Mouse (Mus musculus) limb, embryonic 14.5 days (tissue): ENCODE measurements around the gene Tnip2. TPM values are rescaled to one million over a fixed set of nuclear protein-coding genes. Genes with fewer than 3 reads are reported as not detected.

Experiments used
- ATAC-seq: fragments of 200-750 bp; cut with Nextera tagmentation; 2 replicates; pipeline ENCODE4 v1.8.0; 2017; ENCODE audit warnings: low read depth, moderate number of reproducible peaks, moderate TSS enrichment; ENCODE audit not compliant: low FRiP score
- DNase-seq: peaks from one replicate; pipeline ENCODE4 v3.0.0-alpha.2; 2015; ENCODE audit warnings: low spot score
- H3K27ac ChIP-seq: fragments of 300-500 bp; sonication (generic); replicated peaks from 2 replicates; pipeline ENCODE4 v1.5.1; 2014; ENCODE audit warnings: low read depth, mild to moderate bottlenecking, low read length, moderate library complexity, mixed read lengths
- H3K27me3 ChIP-seq: fragments of 300-500 bp; sonication (generic); 2 replicates; pipeline ENCODE4 v1.6.1; 2014; ENCODE audit warnings: low read length, mixed read lengths; ENCODE audit not compliant: control insufficient read depth, insufficient read depth
- H3K36me3 ChIP-seq: fragments of 300-500 bp; sonication (generic); 2 replicates; pipeline ENCODE4 v1.6.1; 2014; ENCODE audit warnings: mild to moderate bottlenecking, low read length, moderate library complexity, mixed read lengths; ENCODE audit not compliant: control insufficient read depth, insufficient read depth
- H3K4me1 ChIP-seq: fragments of 300-500 bp; sonication (generic); 2 replicates; pipeline ENCODE4 v1.6.1; 2014; ENCODE audit warnings: antibody characterized with exemption, low read length, mixed read lengths; ENCODE audit not compliant: control insufficient read depth, insufficient read depth
- H3K4me2 ChIP-seq: fragments of 300-500 bp; sonication (generic); replicated peaks from 2 replicates; pipeline ENCODE4 v1.6.1; 2014; ENCODE audit warnings: low read depth, mild to moderate bottlenecking, low read length, moderate library complexity; ENCODE audit not compliant: severe bottlenecking
- H3K4me3 ChIP-seq: fragments of 300-500 bp; sonication (generic); replicated peaks from 2 replicates; pipeline ENCODE4 v1.5.1; 2014; ENCODE audit warnings: low read length
- H3K9ac ChIP-seq: fragments of 300-500 bp; sonication (generic); 2 replicates; pipeline ENCODE4 v1.6.1; 2014; ENCODE audit warnings: mild to moderate bottlenecking, low read depth, low read length, moderate library complexity; ENCODE audit not compliant: severe bottlenecking
- H3K9me3 ChIP-seq: fragments of 300-500 bp; sonication (generic); 2 replicates; pipeline ENCODE4 v1.6.1; 2016; ENCODE audit warnings: low read length; ENCODE audit not compliant: control insufficient read depth
- POLR2A ChIP-seq: fragments of 200-500 bp; IDR thresholded peaks from 2 replicates; pipeline ENCODE4 v1.8.0; 2012; ENCODE audit warnings: inconsistent platforms, mild to moderate bottlenecking, moderate library complexity, borderline replicate concordance; ENCODE audit not compliant: insufficient read depth, insufficient read length; ENCODE audit errors: extremely low read depth
- WGBS: fragments of 180-500 bp; shearing (Covaris S2); extraction: QIAGEN DNeasy Blood & Tissue Kit; methylation state at CpG from one replicate; pipeline ENCODE4 v1.1.7; 2014; 5-methylcytosine and 5-hydroxymethylcytosine counted together
- polyA plus RNA-seq, 2 experiments: library from polyadenylated mRNA; depleted of rRNA in 1 of 2; stranded (reverse) in 1 of 2; unstranded in 1 of 2; fragments of >200 nt; fragmentation: Nextera tagmentation in 1 of 2; extraction: Ambion mirVana in 1 of 2; gene quantifications; 2 replicates each; pipeline versions ENCODE4 v1.2.1 to v1.2.3; 2012 to 2014

Tnip2 gene
- 17.1 and 23.7 TPM in 2 replicates for polyA plus RNA-seq (2012; rRNA removed)
- polyA plus RNA-seq (2014; fragmentation: Nextera tagmentation; extraction: Ambion mirVana), result 15.8 and 17.1 TPM in 2 replicates

DNA sequence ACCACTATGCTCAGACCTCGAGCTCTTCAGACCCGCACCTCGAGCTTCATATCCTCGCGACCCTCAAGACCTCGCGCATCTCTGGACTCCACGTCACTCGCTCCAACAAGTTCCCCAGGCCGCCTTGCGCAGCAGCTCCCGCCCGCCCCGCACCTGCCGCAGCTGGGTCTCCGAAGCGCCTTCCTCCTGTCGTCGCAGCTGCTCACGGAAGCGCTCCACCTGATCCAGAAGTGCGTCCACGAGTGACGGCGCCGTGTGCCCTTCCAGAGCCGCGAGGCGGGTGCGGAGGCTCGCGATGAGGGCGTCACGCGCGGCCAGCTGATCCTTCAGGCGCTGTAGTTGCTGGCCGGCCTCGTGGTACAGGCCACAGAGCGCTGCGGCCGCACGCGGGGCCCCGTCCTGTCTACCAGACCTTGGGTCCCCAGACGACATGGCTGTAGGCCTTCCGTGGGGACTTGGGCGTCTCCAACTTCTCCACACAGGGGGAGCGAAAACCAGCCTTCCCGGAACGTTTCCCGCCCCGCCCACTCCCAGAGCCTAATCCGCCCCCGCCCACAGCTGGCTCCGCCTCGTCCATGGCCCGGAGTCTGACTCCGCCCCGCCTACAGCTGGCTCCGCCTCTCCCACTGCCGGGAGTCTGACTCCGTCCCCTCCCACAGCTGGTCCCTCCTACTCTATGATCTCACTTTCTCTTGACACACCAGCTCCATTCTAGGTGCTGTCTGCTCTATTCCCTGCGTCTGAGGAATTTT, at the start of gene Tnip2:
Gene Tnip2 (minus strand): TSS at position 526 of the 752 bp plus-strand sequence.
- peak; percentile 99 for ATAC-seq
- H3K36me3 ChIP-seq, result no peaks in the 10 kb centered on the region
- peak within 1 kb of the TSS; percentile 70 for H3K9ac ChIP-seq
- no peaks in the 10 kb centered on the region for H3K9me3 ChIP-seq
- TF ChIP-seq POLR2A, result 0 out of 2 replicates have a peak, but pooled peaks have one; percentile 22
- H3K27me3 ChIP-seq, result no peaks in the 10 kb centered on the region
- H3K4me2 ChIP-seq, result peak within 1 kb of the TSS; percentile 95
- peak within 1 kb of the TSS; percentile 70 for H3K4me3 ChIP-seq
- no peak within 1 kb of the TSS for H3K27ac ChIP-seq
- peaks cover 9% of the 10 kb centered on the region for H3K4me1 ChIP-seq
- under 1% methylated on average over 50 of the region's 64 CpGs for WGBS
- DNase-seq, result peak; percentile 95

DNA sequence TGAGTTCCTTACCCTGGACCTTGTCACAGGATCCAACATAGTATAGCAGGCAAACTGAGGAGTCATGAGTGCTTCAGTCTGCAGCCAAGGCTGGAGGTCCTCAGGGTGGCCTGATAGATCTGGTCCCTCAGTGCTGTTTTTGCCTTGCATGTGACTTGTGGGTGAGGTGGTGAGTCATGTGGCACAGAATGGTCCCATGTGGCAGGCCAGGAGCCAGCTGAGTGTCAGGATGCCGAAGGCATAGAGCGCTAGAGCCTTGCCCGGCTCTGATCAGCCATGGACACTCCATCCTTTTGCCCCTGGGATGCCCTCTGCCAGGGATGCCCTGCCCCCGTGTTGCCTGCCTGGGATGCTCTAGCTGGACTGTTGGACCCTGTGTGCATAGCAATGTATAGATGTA, 38.0 kb upstream of the Tnip2 start:
- H3K4me3 ChIP-seq, result no peak overlapping the region
- no peak overlapping the region for H3K27ac ChIP-seq
- H3K9ac ChIP-seq, result no peak overlapping the region
- H3K4me1 ChIP-seq, result peaks cover 13% of the 10 kb centered on the region
- DNase-seq, result no peak
- whole genome bisulfite sequencing, result 96% methylated on average over 4 of the region's 4 CpGs
- TF ChIP-seq POLR2A, result no peak
- H3K27me3 ChIP-seq, result no peaks in the 10 kb centered on the region
- H3K4me2 ChIP-seq, result no peak overlapping the region
- ATAC-seq, result no peak
- peaks cover 49% of the 10 kb centered on the region for H3K36me3 ChIP-seq
- no peaks in the 10 kb centered on the region for H3K9me3 ChIP-seq

DNA sequence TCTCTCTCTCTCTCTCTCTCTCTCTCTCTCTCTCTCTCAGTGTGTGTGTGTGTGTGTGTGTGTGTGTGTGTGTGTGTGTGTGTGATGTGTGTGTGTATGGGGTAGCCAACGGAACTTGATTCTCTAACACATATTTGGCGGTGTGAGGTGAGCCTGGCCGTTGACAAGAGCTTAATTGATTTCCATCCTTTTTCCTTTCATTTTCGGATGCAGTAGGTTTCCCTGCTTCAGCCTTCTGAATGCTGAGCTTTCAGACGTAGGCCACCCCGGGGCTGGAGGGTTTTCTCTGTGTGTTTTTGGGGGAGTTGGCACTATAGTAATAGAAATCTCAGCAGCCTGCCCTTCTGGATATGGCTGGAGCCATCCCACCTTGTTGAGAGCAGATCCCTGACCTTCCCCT, 36.5 kb upstream of the Tnip2 start:
- Histone ChIP-seq H3K9ac (peak overlapping the region; percentile 98), H3K4me2 (peak overlapping the region; percentile 64), H3K4me1 (peaks cover 13% of the 10 kb centered on the region), H3K27me3 (no peaks in the 10 kb centered on the region), H3K27ac (peak overlapping the region; percentile 67; the same call in 1 of the 2 replicates), H3K4me3 (peak overlapping the region; percentile 89), H3K36me3 (peaks cover 33% of the 10 kb centered on the region), H3K9me3 (no peaks in the 10 kb centered on the region)
- no peak for ATAC-seq
- DNase-seq, result no peak
- TF ChIP-seq POLR2A, result no peak
- WGBS, result 13% methylated on average over 6 of the region's 6 CpGs

GRCm38 (mm10) chr5:34549483-34550221, 35.9 kb upstream of the Tnip2 start:
- Histone ChIP-seq H3K4me2 (peak overlapping the region; percentile 64), H3K36me3 (peaks cover 27% of the 10 kb centered on the region), H3K9me3 (no peaks in the 10 kb centered on the region), H3K9ac (peak overlapping the region; percentile 98), H3K4me3 (peak overlapping the region; percentile 89), H3K27me3 (no peaks in the 10 kb centered on the region), H3K4me1 (peaks cover 13% of the 10 kb centered on the region), H3K27ac (peak overlapping the region; percentile 67)
- ATAC-seq, result peak; percentile 91
- WGBS, result under 1% methylated on average over 38 of the region's 49 CpGs
- peak; percentile 75 for DNase-seq
- TF ChIP-seq POLR2A, result peak; percentile 95

DNA sequence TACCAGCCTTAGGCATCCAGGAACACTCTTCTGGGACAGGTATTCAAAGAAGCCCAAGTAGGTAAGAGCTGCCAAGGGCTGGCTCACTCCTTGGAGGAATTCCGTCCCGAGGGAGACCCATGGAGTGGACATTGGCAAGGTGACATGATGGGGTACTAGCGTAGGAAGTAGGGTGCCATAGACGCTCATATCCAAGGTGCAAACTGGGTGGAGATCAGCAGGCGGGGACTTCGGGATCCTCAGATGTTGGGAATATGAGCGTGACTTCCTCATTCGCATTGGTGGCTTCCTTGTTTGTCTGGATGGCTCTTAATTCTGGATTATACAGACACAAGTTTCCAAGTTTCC, 35.3 kb upstream of the Tnip2 start:
- Histone ChIP-seq H3K27me3 (no peaks in the 10 kb centered on the region), H3K9ac (peak overlapping the region; percentile 98), H3K36me3 (peaks cover 23% of the 10 kb centered on the region), H3K4me3 (peak overlapping the region; percentile 89), H3K9me3 (no peaks in the 10 kb centered on the region), H3K4me1 (peaks cover 13% of the 10 kb centered on the region), H3K27ac (no peak overlapping the region), H3K4me2 (peak overlapping the region; percentile 64)
- DNase-seq (no peak), ATAC-seq (no peak)
- 25% methylated on average over 8 of the region's 8 CpGs for WGBS
- no peak for TF ChIP-seq POLR2A
